Mouse (Mus musculus) cerebellum, adult 2 months (tissue): ENCODE data around the gene Pir.

Source experiments
- CTCF ChIP-seq: fragments of 200-500 bp; IDR thresholded peaks from 2 replicates; pipeline ENCODE4 v1.5.1; 2011; ENCODE audit warnings: low read depth, mild to moderate bottlenecking, control low read depth, low read length, moderate library complexity, borderline replicate concordance; ENCODE audit not compliant: insufficient read depth
- POLR2A ChIP-seq: fragments of 200-500 bp; IDR thresholded peaks from 2 replicates; pipeline ENCODE4 v1.6.1; 2011; ENCODE audit warnings: low read length, control low read depth, borderline replicate concordance; ENCODE audit not compliant: insufficient read depth

DNA sequence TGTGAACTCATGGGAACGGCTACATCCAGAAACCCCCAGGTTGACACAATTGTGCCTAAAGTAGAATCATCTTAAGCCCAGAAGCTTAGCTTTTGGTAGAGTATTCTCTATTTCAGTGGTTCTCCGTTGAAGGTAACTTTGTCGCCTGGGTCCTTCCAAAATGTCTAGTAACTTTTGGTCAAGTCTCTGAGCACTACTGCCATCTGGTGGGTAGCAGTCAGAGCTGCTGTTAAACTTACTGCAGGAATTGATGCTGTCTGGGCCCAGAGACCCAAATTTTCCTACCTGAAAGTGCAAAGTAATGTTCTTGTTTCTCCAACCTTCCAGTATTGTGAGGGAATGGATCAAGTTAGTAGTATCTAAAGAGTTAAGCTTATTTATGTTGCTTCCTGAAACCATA is 17.9 kb downstream of the Pir start:
- TF ChIP-seq CTCF (no peak), POLR2A (no peak)
